ENCODE assay signal across 12 mouse cellular contexts in the genomic region with DNA sequence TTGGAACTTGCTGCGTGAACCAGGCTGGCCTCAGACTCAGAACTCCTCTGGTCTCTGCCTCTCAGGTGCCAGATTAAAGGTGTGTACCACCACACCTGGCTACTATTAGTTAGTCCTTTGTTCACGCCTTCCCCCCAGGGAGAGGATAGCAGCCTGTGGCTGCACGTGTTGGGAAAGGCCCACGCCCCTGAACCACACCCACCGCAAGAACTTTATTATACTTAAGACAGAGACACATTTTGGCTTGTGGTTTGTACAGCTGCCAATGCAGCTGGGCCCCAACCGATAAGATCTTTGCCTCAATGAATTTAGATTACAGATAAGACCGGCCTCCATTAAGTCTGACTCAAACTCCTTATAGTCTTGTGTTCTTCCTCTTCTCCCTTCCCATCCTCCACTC. TPM values are rescaled to one million over a fixed set of nuclear protein-coding genes. Genes with fewer than 3 reads are reported as not detected.
DNase-seq lines count a peak whose midpoint lies in the region; ATAC-seq lines count a peak whose summit lies in the region.
"Had no signal": no experiment of that assay in that cellular context is flagged by ENCODE, and none has a peak within 500 bp of the region (broad histone marks: within the 10 kb centered on the region; RNA-seq: fewer than 3 reads in every experiment).

No protein-coding gene starts in this region.

- DNase-seq in testis, postnatal 14 days (ENCODE audit: low spot score): peak; percentile 66
- DNase-seq in testis, postnatal 10 days (ENCODE audit: low spot score): no peak
- DNase-seq in naive thymus-derived CD4-positive, alpha-beta T cell, adult 2 months (ENCODE audit: low read depth): peak; percentile 71
- DNase-seq in thymus, postnatal 4 days: peak; percentile 55
- DNase-seq in lung, postnatal 25 days (ENCODE audit: low spot score): no peak
- no peak for DNase-seq in cerebellum, postnatal 4 days (ENCODE audit: low spot score in 2 of 2)
- DNase-seq: cerebellum, postnatal 36 days; kidney, adult 2 months had no signal

- H3K4me1 ChIP-seq in embryonic facial prominence, embryonic 15.5 days: peaks cover 28% of the 10 kb centered on the region
- H3K4me1 ChIP-seq in forebrain, embryonic 13.5 days: peaks cover 9% of the 10 kb centered on the region; the same call in 1 of the 2 replicates
- H3K4me1 ChIP-seq: limb, embryonic 12.5 days had no signal

- no peak overlapping the region for H3K9ac ChIP-seq in embryonic facial prominence, embryonic 15.5 days
- H3K9ac ChIP-seq in forebrain, embryonic 13.5 days: no peak overlapping the region
- H3K9ac ChIP-seq: limb, embryonic 12.5 days had no signal

- WGBS in embryonic facial prominence, embryonic 15.5 days: 32% methylated on average over 7 of the region's 7 CpGs
- 83% methylated on average over 7 of the region's 7 CpGs for WGBS in forebrain, embryonic 13.5 days

- H3K27me3 ChIP-seq in embryonic facial prominence, embryonic 15.5 days: no peaks in the 10 kb centered on the region
- H3K27me3 ChIP-seq in forebrain, embryonic 13.5 days: no peaks in the 10 kb centered on the region

- H3K4me3 ChIP-seq in embryonic facial prominence, embryonic 15.5 days (replicated peaks): no peak overlapping the region
- no peak overlapping the region for H3K4me3 ChIP-seq in forebrain, embryonic 13.5 days
- H3K4me3 ChIP-seq: forebrain, embryonic 10.5 days; limb, embryonic 12.5 days had no signal

- H3K9me3 ChIP-seq in embryonic facial prominence, embryonic 15.5 days (replicated peaks): no peaks in the 10 kb centered on the region
- H3K9me3 ChIP-seq in forebrain, embryonic 13.5 days (replicated peaks): no peaks in the 10 kb centered on the region
- H3K9me3 ChIP-seq: forebrain, embryonic 10.5 days; limb, embryonic 12.5 days had no signal

- H3K27ac ChIP-seq in embryonic facial prominence, embryonic 15.5 days (replicated peaks): no peak overlapping the region
- no peak overlapping the region for H3K27ac ChIP-seq in forebrain, embryonic 13.5 days
- H3K27ac ChIP-seq: forebrain, embryonic 10.5 days; limb, embryonic 12.5 days had no signal

- no peak overlapping the region for H3K4me2 ChIP-seq in embryonic facial prominence, embryonic 15.5 days (replicated peaks)
- H3K4me2 ChIP-seq in forebrain, embryonic 13.5 days: no peak overlapping the region
- H3K4me2 ChIP-seq: limb, embryonic 12.5 days had no signal

- peak; percentile 50; the same call in 1 of the 2 replicates for ATAC-seq in embryonic facial prominence, embryonic 15.5 days (ENCODE audit: insufficient number of reproducible peaks, low FRiP score, low TSS enrichment, low read depth)
- ATAC-seq in forebrain, embryonic 13.5 days: no peak

- no peaks in the 10 kb centered on the region for H3K36me3 ChIP-seq in embryonic facial prominence, embryonic 15.5 days
- H3K36me3 ChIP-seq in forebrain, embryonic 13.5 days (ENCODE audit: poor library complexity, severe bottlenecking): no peaks in the 10 kb centered on the region
- H3K36me3 ChIP-seq: forebrain, embryonic 10.5 days; limb, embryonic 12.5 days had no signal

RNA-seq across cellular contexts. Expression of a gene that starts 10.0 kb away (rescaled TPM):
- polyA plus RNA-seq in embryonic facial prominence, embryonic 15.5 days (2015; fragmentation: Nextera tagmentation; extraction: Ambion mirVana): 3.8 and 5.4 TPM in 2 replicates
- 7.4 and 8.0 TPM in 2 replicates for polyA plus RNA-seq in forebrain, embryonic 13.5 days (2015; fragmentation: Nextera tagmentation; extraction: Ambion mirVana)

RNA-seq across cellular contexts. Expression of a gene that starts 24.7 kb away (rescaled TPM):
- polyA plus RNA-seq in embryonic facial prominence, embryonic 15.5 days (2015; fragmentation: Nextera tagmentation; extraction: Ambion mirVana): 54.9 and 57.6 TPM in 2 replicates
- polyA plus RNA-seq in forebrain, embryonic 13.5 days (2015; fragmentation: Nextera tagmentation; extraction: Ambion mirVana): 63.3 and 76.7 TPM in 2 replicates

Comparison
In these comparisons a context has a peak if more than half of its experiments do, and no peak if none do; other contexts are left out.
1. DNase-seq: peak in testis, postnatal 14 days (single experiment), naive thymus-derived CD4-positive, alpha-beta T cell, adult 2 months (single experiment) and thymus, postnatal 4 days (single experiment); none in testis, postnatal 10 days (single experiment), lung, postnatal 25 days (single experiment) and cerebellum, postnatal 4 days (0 of 2).